Mouse (Mus musculus): ENCODE data around the gene Ecsit.

DNA sequence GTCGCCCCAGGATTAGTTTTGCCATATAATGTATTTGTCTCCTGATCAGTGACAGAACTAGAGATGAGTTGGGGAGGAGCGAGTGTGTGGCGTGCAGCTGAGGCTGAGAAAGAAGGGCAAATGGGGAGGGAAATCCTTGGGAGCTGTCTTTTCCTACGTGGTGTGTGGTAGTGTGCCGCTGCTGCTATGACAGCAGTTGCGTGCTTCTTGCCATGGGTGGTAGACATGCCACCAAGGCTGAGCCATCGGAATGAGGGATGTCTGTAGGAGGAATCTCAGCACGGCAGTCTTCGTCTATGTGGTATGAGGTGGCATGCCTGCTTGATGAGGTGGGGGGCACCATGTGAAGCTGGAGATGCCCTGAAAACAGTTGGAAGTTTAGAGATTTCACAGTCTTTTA is 54.9 kb downstream of the Ecsit start:
- TF ChIP-seq POLR2A (IDR thresholded peaks at IDR 0.05; ENCODE audit: control insufficient read depth, low read depth, low read length), result no peak
- no peak for TF ChIP-seq CTCF (IDR thresholded peaks at IDR 0.05; ENCODE audit: control insufficient read depth, insufficient read depth, insufficient replicate concordance, low read depth, low read length)

Measured in testis, adult 2 months (tissue).